Mouse (Mus musculus): ENCODE data around the gene Gm17349. TPM values are rescaled to one million over a fixed set of nuclear protein-coding genes. Genes with fewer than 3 reads are reported as not detected.
"Not testable (repeated sequence)": the region's sequence is repeated elsewhere in the genome, so short reads cannot be mapped to it uniquely, and the experiment has no call there.

Gm17349 gene
- total RNA-seq, 1 experiment from 2014 or later = 18.1 TPM

- DNase-seq = peak; percentile 87
These were observed 12.4 kb upstream of the Gm17349 start, which contains the start of gene Gpd1 for GRCm38 (mm10) chr15:99717386-99718334. Gene Gpd1 (plus strand): TSS chr15:99717515.

- DNase-seq = peak; percentile 3
These were observed 11.5 kb upstream of the Gm17349 start for GRCm38 (mm10) chr15:99716814-99717213.

- DNase-seq = peak; percentile 73
These were observed 10.9 kb upstream of the Gm17349 start for GRCm38 (mm10) chr15:99715982-99716746.

- no peak for DNase-seq
These were observed 10.1 kb upstream of the Gm17349 start for GRCm38 (mm10) chr15:99715361-99715865.

GRCm38 (mm10) chr15:99714858-99715257, 9.6 kb upstream of the Gm17349 start:
- DNase-seq = peak; percentile 87

GRCm38 (mm10) chr15:99714206-99714605, 8.9 kb upstream of the Gm17349 start:
- peak; percentile 87 for DNase-seq

GRCm38 (mm10) chr15:99713569-99713968, 8.3 kb upstream of the Gm17349 start:
- DNase-seq = peak; percentile 66

GRCm38 (mm10) chr15:99712666-99713559, 7.6 kb upstream of the Gm17349 start:
- DNase-seq = peak; percentile 25

GRCm38 (mm10) chr15:99711491-99711890, 6.2 kb upstream of the Gm17349 start:
- no peak for DNase-seq

- peak; percentile 38 for DNase-seq
These were observed 5.2 kb upstream of the Gm17349 start for GRCm38 (mm10) chr15:99710221-99711190.

GRCm38 (mm10) chr15:99708176-99708575, 2.9 kb upstream of the Gm17349 start:
- no peak for DNase-seq

GRCm38 (mm10) chr15:99704881-99705280, 409 bp downstream of the Gm17349 start:
- peak; percentile 58 for DNase-seq

GRCm38 (mm10) chr15:99704041-99704681, 1.1 kb downstream of the Gm17349 start:
- DNase-seq = peak; percentile 74

GRCm38 (mm10) chr15:99703676-99704040, 1.6 kb downstream of the Gm17349 start:
- DNase-seq = peak; percentile 31

GRCm38 (mm10) chr15:99703104-99703503, 2.2 kb downstream of the Gm17349 start:
- peak; percentile 30 for DNase-seq

GRCm38 (mm10) chr15:99701999-99702900, 3.0 kb downstream of the Gm17349 start, which contains the start of gene Smarcd1:
Gene Smarcd1 (plus strand): TSS chr15:99702129.
- DNase-seq = peak; percentile 97

- not testable (repeated sequence) for DNase-seq
These were observed 3.7 kb downstream of the Gm17349 start for GRCm38 (mm10) chr15:99701640-99701998.

GRCm38 (mm10) chr15:99700219-99701106, 4.8 kb downstream of the Gm17349 start:
- no peak for DNase-seq

Measured in adrenal gland, postnatal 14 days (tissue).